Mouse (Mus musculus): ENCODE results near the gene Gemin8. TPM values are rescaled to one million over a fixed set of nuclear protein-coding genes. Genes with fewer than 3 reads are reported as not detected.

The Gemin8 gene
- polyA plus RNA-seq, 1 experiment, result 1.6 TPM

DNA sequence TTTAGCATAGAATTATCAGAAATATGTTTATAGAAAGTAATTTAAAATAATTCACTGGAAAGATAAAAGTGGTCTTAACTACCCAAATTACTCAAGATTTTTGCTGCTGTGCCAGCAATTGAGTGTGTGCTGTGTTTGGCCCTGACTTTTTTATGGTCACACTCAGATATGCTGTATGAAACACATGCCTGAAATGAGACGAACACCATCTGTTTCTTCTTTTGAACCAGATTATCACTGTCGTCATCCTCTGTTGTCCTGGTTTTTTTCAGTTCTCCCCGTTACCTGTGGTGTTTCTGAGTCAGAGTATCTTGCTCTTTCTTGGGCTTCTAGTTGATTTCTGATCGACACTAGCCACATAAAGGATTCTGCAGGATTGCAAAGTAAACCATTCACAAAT, 1.8 kb downstream of the Gemin8 start:
- Histone ChIP-seq H3K4me3 (ENCODE audit: low read depth, low read length) (no peak overlapping the region), H3K27ac (ENCODE audit: insufficient read depth, low read depth, low read length) (no peak overlapping the region), H3K27me3 (ENCODE audit: control insufficient read depth, insufficient read depth, low read length) (no peaks in the 10 kb centered on the region), H3K36me3 (ENCODE audit: control insufficient read depth, insufficient read depth, low read length) (no peaks in the 10 kb centered on the region), H3K4me1 (ENCODE audit: control insufficient read depth, insufficient read depth, insufficient read length, low read length) (peaks cover 2% of the 10 kb centered on the region; the same call in 1 of the 2 replicates)
- TF ChIP-seq POLR2A (IDR thresholded peaks at IDR 0.05; ENCODE audit: low read depth, low read length) (no peak), CTCF (IDR thresholded peaks at IDR 0.05; ENCODE audit: extremely low read depth, insufficient read length, insufficient replicate concordance, low read depth, low read length) (no peak)
- 43% methylated on average over 4 of the region's 4 CpGs for WGBS

DNA sequence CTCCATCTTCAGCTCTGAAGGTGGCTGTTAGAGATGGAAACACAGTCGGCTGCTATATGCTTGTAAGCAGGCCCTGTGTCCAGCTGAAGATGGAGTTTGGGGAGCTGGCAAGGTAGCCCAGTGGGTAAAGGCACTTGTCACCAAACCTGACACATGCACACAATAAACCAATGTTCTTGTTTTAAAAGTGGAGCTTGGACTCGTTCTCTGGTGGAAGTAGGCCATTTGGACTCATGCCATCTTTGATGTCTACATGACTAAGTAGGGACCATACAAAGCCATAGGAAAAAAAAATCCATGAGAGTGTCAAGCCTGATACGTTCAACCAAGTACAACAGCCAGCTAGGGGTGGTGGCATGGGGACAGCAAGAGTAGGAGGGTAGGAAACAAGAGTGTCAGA, 2.4 kb downstream of the Gemin8 start:
- H3K27me3 ChIP-seq (ENCODE audit: control insufficient read depth, insufficient read depth, low read length), result no peaks in the 10 kb centered on the region
- no peaks in the 10 kb centered on the region for H3K36me3 ChIP-seq (ENCODE audit: control insufficient read depth, insufficient read depth, low read length)
- no peak overlapping the region for H3K27ac ChIP-seq (ENCODE audit: insufficient read depth, low read depth, low read length)
- no peak for TF ChIP-seq CTCF (IDR thresholded peaks at IDR 0.05; ENCODE audit: extremely low read depth, insufficient read length, insufficient replicate concordance, low read depth, low read length)
- TF ChIP-seq POLR2A (IDR thresholded peaks at IDR 0.05; ENCODE audit: low read depth, low read length), result no peak
- no peak overlapping the region for H3K4me3 ChIP-seq (ENCODE audit: low read depth, low read length)
- peaks cover 2% of the 10 kb centered on the region; the same call in 1 of the 2 replicates for H3K4me1 ChIP-seq (ENCODE audit: control insufficient read depth, insufficient read depth, insufficient read length, low read length)
- WGBS, result 33% methylated on average over 3 of the region's 3 CpGs

DNA sequence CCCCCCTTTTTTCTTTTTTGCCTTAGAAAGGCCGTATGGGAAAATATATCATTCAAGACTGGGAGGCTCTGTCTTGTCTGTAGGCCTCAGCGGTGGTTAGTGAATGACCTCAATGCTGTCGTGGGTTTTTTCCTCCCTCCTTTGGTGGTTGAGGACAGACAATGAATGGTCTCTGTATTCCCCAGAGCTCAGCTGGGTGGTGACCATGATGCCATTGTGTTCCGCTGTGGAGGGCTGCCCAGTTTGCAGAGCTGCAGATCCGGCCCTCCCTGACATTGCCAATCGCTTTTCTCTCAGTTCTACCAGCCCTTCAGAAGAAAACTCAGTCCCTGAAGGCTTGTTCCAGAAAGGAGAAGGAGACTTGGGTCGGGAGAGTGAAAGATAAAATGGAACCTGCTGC, 3.5 kb downstream of the Gemin8 start:
- Histone ChIP-seq H3K36me3 (ENCODE audit: control insufficient read depth, insufficient read depth, low read length) (no peaks in the 10 kb centered on the region), H3K27ac (ENCODE audit: insufficient read depth, low read depth, low read length) (no peak overlapping the region), H3K4me3 (ENCODE audit: low read depth, low read length) (no peak overlapping the region), H3K4me1 (ENCODE audit: control insufficient read depth, insufficient read depth, insufficient read length, low read length) (peaks cover 2% of the 10 kb centered on the region; the same call in 1 of the 2 replicates), H3K27me3 (ENCODE audit: control insufficient read depth, insufficient read depth, low read length) (no peaks in the 10 kb centered on the region)
- no peak for TF ChIP-seq POLR2A (IDR thresholded peaks at IDR 0.05; ENCODE audit: low read depth, low read length)
- no peak for TF ChIP-seq CTCF (IDR thresholded peaks at IDR 0.05; ENCODE audit: extremely low read depth, insufficient read length, insufficient replicate concordance, low read depth, low read length)
- WGBS, result 85% methylated on average over 7 of the region's 7 CpGs

DNA sequence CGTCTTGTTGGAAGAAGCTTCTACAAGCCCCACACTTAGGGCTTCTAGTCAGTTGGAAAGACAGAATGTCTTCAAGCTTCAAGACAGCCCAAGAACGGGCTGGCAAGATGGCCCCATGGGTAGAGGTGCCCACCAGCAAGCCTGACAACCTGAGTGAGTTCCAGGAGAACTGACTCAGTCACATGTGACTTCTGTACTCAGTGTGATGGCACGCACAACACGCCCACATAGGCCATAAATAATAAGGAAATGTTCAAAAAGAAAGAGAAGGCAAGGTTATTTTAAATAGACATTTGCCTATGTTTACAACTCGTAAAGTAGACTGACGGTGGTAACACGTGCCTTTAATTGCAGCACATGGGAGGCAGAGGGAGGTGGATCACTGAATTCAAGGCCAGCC, 7.7 kb downstream of the Gemin8 start:
- Histone ChIP-seq H3K36me3 (ENCODE audit: control insufficient read depth, insufficient read depth, low read length) (no peaks in the 10 kb centered on the region), H3K4me3 (ENCODE audit: low read depth, low read length) (no peak overlapping the region), H3K27ac (ENCODE audit: insufficient read depth, low read depth, low read length) (no peak overlapping the region), H3K27me3 (ENCODE audit: control insufficient read depth, insufficient read depth, low read length) (no peaks in the 10 kb centered on the region), H3K4me1 (ENCODE audit: control insufficient read depth, insufficient read depth, insufficient read length, low read length) (no peaks in the 10 kb centered on the region)
- 52% methylated on average over 7 of the region's 7 CpGs for WGBS
- TF ChIP-seq POLR2A (IDR thresholded peaks at IDR 0.05; ENCODE audit: low read depth, low read length) (no peak), CTCF (IDR thresholded peaks at IDR 0.05; ENCODE audit: extremely low read depth, insufficient read length, insufficient replicate concordance, low read depth, low read length) (no peak)

DNA sequence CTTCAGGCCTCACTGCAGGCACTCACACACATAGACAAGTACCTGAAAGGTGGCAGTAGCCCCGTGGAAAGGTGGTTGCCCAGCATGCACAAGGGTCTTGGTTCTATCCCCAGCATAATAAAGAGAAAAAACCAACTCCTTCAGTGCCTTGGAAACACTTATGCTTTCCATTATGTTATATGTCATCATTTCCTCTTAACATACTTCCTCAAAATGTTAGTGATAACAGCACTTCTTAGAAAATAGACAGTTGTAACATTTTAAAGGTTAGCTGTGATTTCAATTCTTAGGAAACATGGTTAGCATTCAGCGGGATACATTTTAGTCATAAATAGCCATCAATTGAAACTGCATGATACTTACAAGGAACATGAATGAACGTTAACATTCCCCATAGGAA, 12.8 kb downstream of the Gemin8 start:
- H3K27ac ChIP-seq (ENCODE audit: insufficient read depth, low read depth, low read length), result no peak overlapping the region
- H3K36me3 ChIP-seq (ENCODE audit: control insufficient read depth, insufficient read depth, low read length), result no peaks in the 10 kb centered on the region
- H3K4me3 ChIP-seq (ENCODE audit: low read depth, low read length), result no peak overlapping the region
- TF ChIP-seq POLR2A (IDR thresholded peaks at IDR 0.05; ENCODE audit: low read depth, low read length), result no peak
- no peak for TF ChIP-seq CTCF (IDR thresholded peaks at IDR 0.05; ENCODE audit: extremely low read depth, insufficient read length, insufficient replicate concordance, low read depth, low read length)
- H3K4me1 ChIP-seq (ENCODE audit: control insufficient read depth, insufficient read depth, insufficient read length, low read length), result no peaks in the 10 kb centered on the region
- no peaks in the 10 kb centered on the region for H3K27me3 ChIP-seq (ENCODE audit: control insufficient read depth, insufficient read depth, low read length)
- 82% methylated on average over 3 of the region's 3 CpGs for WGBS

DNA sequence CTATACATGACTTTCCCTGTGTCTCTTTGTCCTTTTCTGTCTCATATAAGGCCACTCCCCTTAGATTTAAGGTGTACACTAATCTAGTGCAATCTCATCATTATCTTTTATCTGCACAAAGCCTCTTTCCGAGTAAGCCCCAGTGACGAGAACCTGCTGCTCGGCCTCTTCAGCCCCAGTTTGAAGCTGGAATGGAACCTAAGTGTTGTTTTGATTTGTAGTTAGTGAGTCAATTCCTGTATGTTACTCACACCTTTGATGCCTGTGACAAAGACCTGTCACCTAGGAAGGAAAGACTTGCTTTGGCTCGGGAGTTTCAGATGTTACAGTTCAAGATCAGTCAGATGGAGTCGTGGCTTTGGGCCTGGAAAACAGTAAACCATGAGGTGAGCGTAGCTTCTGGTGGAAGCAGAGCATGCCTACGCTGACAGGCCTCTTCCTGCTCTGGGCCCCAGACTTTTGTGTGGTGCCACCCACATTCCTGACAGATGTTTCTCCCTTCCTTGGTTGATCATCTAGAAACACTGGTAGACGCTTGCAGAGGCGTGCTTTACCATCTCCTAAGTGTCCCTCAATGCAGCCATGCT, 15.2 kb downstream of the Gemin8 start:
- 89% methylated on average over 9 of the region's 9 CpGs for WGBS
- Histone ChIP-seq H3K27me3 (ENCODE audit: control insufficient read depth, insufficient read depth, low read length) (no peaks in the 10 kb centered on the region), H3K36me3 (ENCODE audit: control insufficient read depth, insufficient read depth, low read length) (no peaks in the 10 kb centered on the region), H3K4me3 (ENCODE audit: low read depth, low read length) (no peak overlapping the region), H3K4me1 (ENCODE audit: control insufficient read depth, insufficient read depth, insufficient read length, low read length) (no peaks in the 10 kb centered on the region), H3K27ac (ENCODE audit: insufficient read depth, low read depth, low read length) (no peak overlapping the region)
- TF ChIP-seq POLR2A (IDR thresholded peaks at IDR 0.05; ENCODE audit: low read depth, low read length) (no peak), CTCF (IDR thresholded peaks at IDR 0.05; ENCODE audit: extremely low read depth, insufficient read length, insufficient replicate concordance, low read depth, low read length) (no peak)

DNA sequence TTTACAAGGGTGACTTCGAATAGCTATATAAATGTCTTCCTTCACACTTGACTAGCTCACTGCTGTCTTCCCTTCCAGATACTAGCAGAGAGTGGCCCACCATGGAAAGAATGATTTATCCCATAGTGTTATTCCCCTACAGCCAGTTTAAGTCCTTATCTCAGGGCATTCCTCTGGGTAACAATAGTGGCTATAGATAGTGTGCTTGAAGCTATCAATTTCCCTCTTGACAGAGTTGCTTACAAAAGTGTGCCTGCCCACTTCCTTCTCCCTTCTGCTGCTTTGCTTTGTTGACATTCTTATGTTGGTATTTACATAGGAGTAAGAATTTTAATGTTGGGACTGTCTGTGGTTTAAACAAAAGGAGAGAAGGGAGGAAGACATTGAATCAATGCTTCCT, 17.5 kb downstream of the Gemin8 start:
- no peaks in the 10 kb centered on the region for H3K27me3 ChIP-seq (ENCODE audit: control insufficient read depth, insufficient read depth, low read length)
- no peaks in the 10 kb centered on the region for H3K4me1 ChIP-seq (ENCODE audit: control insufficient read depth, insufficient read depth, insufficient read length, low read length)
- no peak for TF ChIP-seq CTCF (IDR thresholded peaks at IDR 0.05; ENCODE audit: extremely low read depth, insufficient read length, insufficient replicate concordance, low read depth, low read length)
- no peak for TF ChIP-seq POLR2A (IDR thresholded peaks at IDR 0.05; ENCODE audit: low read depth, low read length)
- H3K36me3 ChIP-seq (ENCODE audit: control insufficient read depth, insufficient read depth, low read length), result no peaks in the 10 kb centered on the region
- WGBS, result 55% methylated on average over 1 of the region's 1 CpGs
- H3K27ac ChIP-seq (ENCODE audit: insufficient read depth, low read depth, low read length), result no peak overlapping the region
- no peak overlapping the region for H3K4me3 ChIP-seq (ENCODE audit: low read depth, low read length)

Data from small intestine, adult 2 months (tissue).